Mouse (Mus musculus) gastrocnemius, adult 8-10 months (tissue): ENCODE measurements around the gene Mcub. TPM values are rescaled to one million over a fixed set of nuclear protein-coding genes. Genes with fewer than 3 reads are reported as not detected.

Experiments used
- DNase-seq, 2 experiments: peaks; one replicate each; pipeline ENCODE4 v3.0.0; 2022; ENCODE audit warnings: low spot score in 2 of 2
- total RNA-seq, 4 experiments: library from RNA; stranded (reverse); gene quantifications; 2 replicates each; pipeline ENCODE4 v1.2.4; 2022

Gene Mcub
- total RNA-seq, 4 experiments from 2014 or later, result 0.56 to 1.4 (median 0.95) TPM

DNA sequence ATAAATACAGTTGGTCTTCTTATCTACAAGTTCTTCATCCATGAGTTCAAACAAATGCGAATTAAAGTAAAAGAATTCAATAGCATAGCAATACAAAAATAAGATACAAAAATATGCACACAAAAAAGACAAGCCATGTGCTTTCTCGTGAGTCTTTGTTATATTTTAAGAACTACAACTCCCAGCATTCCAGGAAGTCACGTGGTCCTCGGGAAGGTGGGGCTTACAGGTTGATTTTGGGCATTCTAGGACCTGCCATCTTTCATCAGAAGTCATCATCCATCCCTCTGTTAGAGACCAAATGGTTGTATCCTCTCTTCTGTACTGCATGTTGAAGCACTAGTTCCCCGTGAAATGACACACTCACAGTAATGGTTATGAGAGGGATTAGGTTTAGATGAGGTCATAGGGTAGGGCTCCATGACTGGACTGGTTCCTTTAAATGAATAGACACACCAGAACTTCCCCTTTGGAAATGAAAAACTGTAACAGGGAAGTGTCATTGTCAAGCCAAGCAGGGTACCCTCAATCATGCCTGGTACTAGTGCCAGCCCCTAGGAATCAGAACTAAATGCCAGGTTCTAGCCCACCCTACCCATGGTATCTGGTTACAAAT, 20.7 kb downstream of the Mcub start:
- DNase-seq, result no peak

GRCm38 (mm10) chr3:129948359-129948758, 21.6 kb downstream of the Mcub start:
- DNase-seq, result no peak

DNA sequence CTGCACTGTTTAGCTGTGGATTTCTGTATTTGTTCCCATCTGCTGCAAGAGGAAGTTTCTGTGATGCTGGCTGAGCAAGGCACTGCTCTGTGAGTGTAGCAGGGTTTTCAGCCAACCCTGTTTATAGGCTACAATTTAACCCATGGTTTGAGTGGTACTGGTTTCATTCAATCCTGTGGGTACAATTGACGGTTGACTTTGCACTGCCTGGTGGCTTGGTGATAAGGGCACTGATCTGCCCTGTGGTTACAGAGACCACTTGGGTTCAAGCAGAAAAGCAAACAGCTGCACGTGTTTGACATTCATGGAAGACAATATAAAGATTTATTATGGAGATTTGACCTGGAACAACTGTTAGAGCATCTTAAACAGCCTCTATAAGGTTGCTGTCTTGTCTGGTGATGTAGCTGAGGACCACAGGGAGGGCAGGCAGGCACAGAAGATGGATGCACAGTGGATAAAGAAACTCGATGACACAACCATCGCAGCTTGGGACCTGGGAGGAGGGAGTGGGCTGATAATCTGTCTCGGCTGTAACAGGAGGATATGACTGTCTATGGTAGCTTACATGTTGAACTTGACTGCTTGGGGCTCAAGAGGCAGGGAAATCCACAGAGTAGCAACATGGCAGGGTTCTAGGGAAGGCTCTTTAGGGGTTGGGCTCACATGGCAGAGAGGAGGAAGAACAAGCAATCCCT, 23.6 kb downstream of the Mcub start:
- DNase-seq, result no peak

GRCm38 (mm10) chr3:129943813-129944212, 26.2 kb downstream of the Mcub start:
- no peak for DNase-seq

DNA sequence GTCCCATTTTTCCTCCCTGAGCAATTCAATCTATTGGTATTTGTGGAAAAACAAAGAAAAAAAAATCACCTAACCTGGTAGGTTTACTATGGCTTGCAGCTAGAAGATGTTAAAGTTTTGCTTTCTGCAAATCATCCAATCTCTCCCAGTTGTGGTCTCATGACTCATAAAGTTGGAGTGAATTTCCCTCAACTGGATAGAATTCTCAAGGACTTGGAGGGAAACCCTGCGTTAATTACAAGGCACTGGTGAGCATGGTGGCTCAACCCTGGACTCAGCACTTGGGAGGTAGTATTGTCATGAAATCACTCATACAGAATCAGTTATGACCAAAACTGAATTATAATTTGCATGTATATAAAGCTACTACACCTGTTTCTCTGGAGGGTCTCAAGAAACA, 28.7 kb downstream of the Mcub start:
- DNase-seq, result no peak

DNA sequence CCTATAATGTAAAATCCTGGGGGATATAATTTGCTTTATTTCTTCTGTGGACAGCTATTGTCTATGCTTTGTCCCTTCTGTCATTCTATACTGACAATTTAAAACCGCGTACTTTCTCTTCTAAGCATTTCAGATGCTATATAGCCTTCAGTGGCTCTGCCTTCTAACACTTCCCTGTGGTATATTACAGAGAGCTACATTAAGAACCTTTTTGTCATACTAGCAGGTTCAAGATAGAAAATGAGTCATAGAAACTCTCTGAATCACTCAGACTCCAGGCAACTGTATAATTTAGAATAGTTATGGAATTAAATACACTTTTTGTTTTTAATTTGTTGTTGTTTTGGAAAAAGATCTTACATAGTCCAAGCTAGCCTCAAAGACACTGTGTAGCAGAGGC, 29.2 kb downstream of the Mcub start:
- no peak for DNase-seq

GRCm38 (mm10) chr3:129939058-129939457, 30.9 kb downstream of the Mcub start:
- no peak for DNase-seq

DNA sequence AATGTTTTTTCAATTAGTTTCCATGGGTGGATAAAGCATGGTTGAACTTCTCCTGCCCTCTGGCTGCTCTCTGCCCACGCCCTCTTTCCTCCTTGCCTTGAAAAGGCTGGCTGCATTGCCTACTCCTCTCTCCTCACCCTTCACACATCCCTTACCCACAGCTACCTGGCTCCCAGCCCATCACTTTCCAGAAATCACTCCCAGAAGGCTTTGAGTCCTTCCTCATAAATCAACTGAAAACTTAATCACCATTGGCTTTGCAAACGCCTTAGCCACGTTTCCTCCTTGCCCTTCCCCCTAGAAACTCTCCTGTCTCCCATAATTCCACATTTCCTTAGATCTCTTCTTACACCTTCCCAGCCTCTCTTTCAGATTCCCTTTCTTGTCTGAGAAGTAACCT, 32.2 kb downstream of the Mcub start:
- DNase-seq, result no peak

GRCm38 (mm10) chr3:129936561-129936960, 33.4 kb downstream of the Mcub start:
- no peak for DNase-seq

DNA sequence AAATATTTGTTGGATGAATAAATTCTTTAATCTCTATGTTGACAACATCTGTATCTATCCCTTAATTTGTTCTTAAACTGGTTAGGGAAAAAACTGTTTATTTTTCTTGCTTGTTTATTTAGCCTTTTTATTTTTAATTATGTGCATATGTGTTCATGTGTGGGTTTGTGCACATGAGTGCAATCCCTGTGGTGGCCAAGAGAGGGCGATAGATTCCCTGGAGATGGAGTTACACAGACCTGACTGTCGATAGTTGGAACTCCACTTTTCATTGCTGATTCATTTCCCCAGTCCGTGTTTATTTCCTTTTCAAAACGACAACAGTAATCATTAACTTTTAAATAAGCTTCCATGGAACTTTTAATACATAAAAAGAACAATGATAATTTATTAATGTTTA, 37.6 kb downstream of the Mcub start:
- DNase-seq, result no peak

DNA sequence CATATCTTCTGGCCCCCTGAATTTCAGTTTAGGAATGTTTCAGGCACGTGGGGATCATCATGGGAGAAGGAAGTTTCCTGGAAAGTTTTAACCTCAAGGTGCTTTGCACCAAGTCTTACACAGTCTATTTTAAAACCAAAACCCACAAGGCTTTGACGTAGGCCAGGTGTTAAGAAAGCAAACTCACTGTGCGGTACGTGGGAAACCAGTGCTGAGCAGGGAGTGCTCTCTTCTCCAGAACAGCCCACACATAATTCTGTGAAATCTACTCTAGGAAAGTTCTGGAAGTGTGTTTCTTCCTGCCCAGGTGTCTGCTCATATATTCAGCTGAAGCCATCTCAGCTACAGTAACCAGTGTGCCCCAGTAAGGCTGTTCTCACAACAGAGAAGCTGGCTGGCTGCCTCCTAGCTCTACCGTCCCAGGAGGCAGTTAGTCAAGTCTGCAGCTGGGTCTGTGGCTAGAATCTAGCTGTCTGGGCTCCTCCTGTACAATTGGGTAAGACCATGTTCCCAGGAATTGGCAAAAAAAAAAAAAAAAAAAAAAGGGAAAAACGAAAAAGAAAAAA, 39.7 kb downstream of the Mcub start:
- DNase-seq, result peak in 1 of 2 experiments; percentile 13

GRCm38 (mm10) chr3:129925861-129926260, 44.1 kb downstream of the Mcub start:
- no peak for DNase-seq

GRCm38 (mm10) chr3:129923581-129923980, 46.4 kb downstream of the Mcub start:
- DNase-seq, result no peak

DNA sequence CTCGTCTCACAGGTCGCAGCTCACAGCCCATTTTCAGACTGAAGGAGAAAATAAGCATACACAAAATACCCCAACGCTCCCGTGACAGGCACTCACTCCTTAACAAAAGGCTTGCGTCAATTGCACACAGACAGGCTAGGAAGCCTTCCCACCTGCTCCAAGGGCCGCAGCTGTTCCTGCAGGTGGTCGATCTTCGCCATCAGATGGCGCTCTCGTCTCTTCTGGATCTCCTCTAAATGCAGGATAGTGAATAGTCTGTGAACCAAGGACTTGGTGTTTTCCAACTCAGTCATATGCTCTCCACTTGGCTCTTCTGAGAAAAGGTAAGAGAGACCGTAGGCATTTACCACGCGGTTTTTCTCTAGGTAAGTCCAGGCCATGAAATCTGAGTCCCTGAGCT, 51.6 kb downstream of the Mcub start:
- DNase-seq, result peak; percentile 24 to 36

- DNase-seq, result no peak
Measured at GRCm38 (mm10) chr3:129917424-129917823, 52.6 kb downstream of the Mcub start.

GRCm38 (mm10) chr3:129913241-129913640, 56.8 kb downstream of the Mcub start:
- DNase-seq, result no peak

DNA sequence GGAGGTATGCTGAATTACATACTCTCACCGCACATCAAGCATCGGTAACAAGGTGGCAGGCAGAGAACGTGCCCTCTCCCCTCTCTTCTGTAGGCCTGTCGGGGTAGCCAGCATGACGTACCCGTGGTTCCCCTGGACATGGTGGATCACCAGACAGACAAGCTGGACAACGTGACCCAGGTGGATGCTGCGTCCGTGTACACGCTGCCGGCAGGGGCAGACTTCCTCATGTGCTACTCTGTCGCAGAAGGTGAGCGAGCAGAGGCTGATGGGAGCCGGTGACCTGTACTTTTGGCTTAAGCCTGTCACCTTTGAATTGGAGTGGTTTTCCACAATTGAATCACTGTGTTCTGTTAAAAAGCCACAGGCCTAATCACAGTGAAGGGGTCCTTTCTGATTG, 58.0 kb downstream of the Mcub start:
- no peak for DNase-seq

DNA sequence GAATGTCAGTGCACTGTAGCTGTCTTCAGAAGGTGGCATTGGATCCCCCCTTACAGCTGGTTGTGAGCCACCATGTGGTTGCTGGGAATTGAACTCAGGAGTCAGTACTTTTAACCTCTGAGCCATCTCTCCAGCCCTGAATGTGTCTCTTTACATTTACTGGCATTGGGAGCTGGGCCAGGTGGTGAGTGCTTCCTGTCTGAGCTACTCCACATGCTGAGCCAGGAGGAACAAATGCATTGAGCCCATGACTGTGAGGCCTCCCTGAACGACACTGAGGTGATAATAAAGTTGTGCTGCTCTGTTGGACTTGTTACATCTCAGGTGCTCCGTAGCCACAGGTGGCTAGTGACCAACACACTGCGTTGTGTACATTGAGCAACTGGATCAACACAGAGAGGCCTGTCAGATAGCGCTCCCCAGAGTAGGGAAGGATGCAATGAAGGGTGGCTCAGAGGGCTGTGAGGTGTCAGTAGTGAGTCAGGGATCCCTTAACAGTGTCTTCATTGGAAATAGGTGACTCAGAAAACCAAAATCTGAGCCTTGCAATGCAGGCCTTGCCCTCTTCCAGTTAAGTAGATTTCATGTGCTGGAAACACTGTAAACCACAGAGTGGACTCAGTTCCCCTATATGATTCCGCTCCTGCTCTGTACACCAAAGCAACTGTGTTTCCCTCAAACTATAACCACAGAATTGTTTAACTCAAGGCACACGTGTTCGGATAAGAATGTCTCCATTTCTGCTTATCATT, 65.4 kb downstream of the Mcub start:
- DNase-seq, result no peak

DNA sequence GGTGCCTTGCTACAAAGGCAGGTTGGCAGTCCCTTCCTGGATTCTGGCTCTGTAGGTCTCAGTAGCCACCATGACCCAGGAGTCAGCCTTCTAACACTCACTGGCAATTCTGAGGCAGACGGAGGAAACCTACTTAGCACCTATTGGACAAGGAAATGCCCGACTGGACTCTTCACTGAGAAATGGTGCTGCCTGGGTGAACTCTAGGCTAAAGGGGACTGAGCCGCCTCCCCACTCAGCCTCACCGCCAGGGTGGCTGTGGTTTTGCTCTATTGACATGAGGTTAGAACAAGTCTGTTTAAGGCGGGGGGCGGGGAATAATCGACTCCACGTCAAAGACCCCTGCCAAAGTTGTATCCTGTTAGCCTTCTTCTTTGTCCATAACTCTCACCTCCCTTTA, 66.1 kb downstream of the Mcub start:
- no peak for DNase-seq

DNA sequence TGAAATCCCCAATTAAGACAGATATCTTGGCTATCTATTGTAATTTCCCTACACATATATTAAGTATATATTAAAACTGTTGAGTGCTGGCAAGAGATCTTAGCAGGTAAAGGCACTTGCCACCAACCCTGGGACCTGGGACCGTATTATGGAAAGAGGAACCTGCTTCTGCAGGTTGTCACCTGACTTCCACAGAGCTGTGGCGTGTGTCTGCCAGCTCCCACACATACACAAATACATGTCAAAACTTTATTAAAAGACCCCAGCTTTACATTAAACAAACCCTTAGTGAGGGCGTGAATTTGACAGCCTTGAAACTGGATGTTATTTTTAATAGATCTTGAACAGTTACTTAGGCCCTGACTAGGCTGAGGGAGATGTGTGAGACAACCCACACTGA, 66.6 kb downstream of the Mcub start:
- no peak for DNase-seq

- DNase-seq, result peak; percentile 34 to 47
Measured at GRCm38 (mm10) chr3:129901271-129901809, 68.7 kb downstream of the Mcub start, which contains the start of gene Casp6. Casp6 (plus strand) TSS chr3:129901425.

DNA sequence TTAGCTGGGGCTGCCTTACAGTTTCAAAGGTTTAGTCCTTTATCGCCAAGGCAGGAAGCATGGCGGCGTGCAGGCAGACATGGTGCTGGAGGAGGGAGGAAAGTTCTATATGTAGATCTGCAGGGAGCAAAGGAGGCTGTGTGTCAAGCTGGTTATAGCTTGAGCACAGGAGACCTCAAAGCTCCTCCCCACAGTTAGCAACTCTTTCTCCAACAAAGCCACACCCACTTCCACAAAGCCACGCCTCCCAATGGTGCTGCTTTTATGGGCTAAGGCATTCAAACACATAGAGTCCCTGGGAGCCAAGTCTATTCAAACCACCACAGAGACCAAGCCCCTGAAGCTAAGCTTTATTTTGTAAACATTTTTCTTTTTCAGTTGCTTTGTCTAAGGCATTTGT, 71.1 kb downstream of the Mcub start:
- no peak for DNase-seq
